Comparison of ENCODE assay signal across 23 mouse cellular contexts in genomic region chr4:41071500-41072429, GRCm38 (mm10). TPM values are rescaled to one million over a fixed set of nuclear protein-coding genes. Genes with fewer than 3 reads are reported as not detected.
A peak's percentile ranks its signal among the peaks of the same experiment; 100 is the strongest.
DNase-seq lines count a peak whose midpoint lies in the region; ATAC-seq lines count a peak whose summit lies in the region.
"Had no signal": no experiment of that assay in that cellular context is flagged by ENCODE, and none has a peak within 500 bp of the region (broad histone marks: within the 10 kb centered on the region; RNA-seq: fewer than 3 reads in every experiment).

No protein-coding gene starts in this region.

- ATAC-seq in neural tube, embryonic 14.5 days (ENCODE audit: low read depth), result 0 out of 2 replicates have a peak, but pooled peaks have one; percentile 31
- no peak for ATAC-seq in neural tube, embryonic 15.5 days (ENCODE audit: low FRiP score)
- ATAC-seq in forebrain, embryonic 14.5 days, result no peak
- ATAC-seq: forebrain, postnatal 0 days; intestine, embryonic 16.5 days; Patski had no signal

- DNase-seq in cerebellum, adult 11-12 months, result peak; percentile 41
- DNase-seq in cerebellum, postnatal 4 days (ENCODE audit: low spot score in 2 of 2), result no peak
- peak; percentile 73 to 79 for DNase-seq in cerebellum, postnatal 14 days
- no peak for DNase-seq in adrenal gland, adult 2 months
- DNase-seq in forebrain, embryonic 14.5 days (ENCODE audit: low spot score), result no peak
- DNase-seq in gastrocnemius, postnatal 4 days (ENCODE audit: low spot score in 2 of 2), result no peak
- DNase-seq: forebrain, postnatal 0 days; heart, adult 18-20 months; lung, postnatal 14 days; retina, postnatal 1 day; thymus, postnatal 25 days had no signal

- H3K36me3 ChIP-seq in neural tube, embryonic 14.5 days (ENCODE audit: control insufficient read depth, insufficient read depth, low read length), result no peaks in the 10 kb centered on the region
- no peaks in the 10 kb centered on the region for H3K36me3 ChIP-seq in neural tube, embryonic 15.5 days
- no peaks in the 10 kb centered on the region for H3K36me3 ChIP-seq in forebrain, embryonic 14.5 days (ENCODE audit: control insufficient read depth, insufficient read depth, low read length)
- H3K36me3 ChIP-seq: embryonic facial prominence, embryonic 10.5 days; heart, embryonic 15.5 days; limb, embryonic 12.5 days had no signal

- H3K27me3 ChIP-seq in neural tube, embryonic 14.5 days (ENCODE audit: control insufficient read depth, insufficient read depth, low read length), result no peaks in the 10 kb centered on the region
- H3K27me3 ChIP-seq in neural tube, embryonic 15.5 days (replicated peaks), result no peaks in the 10 kb centered on the region
- no peaks in the 10 kb centered on the region for H3K27me3 ChIP-seq in forebrain, embryonic 14.5 days (replicated peaks; ENCODE audit: control insufficient read depth, insufficient read depth, low read length)
- H3K27me3 ChIP-seq: heart, embryonic 15.5 days; limb, embryonic 12.5 days; Patski had no signal

- H3K4me3 ChIP-seq in neural tube, embryonic 14.5 days (ENCODE audit: low read depth, low read length), result no peak overlapping the region
- no peak overlapping the region for H3K4me3 ChIP-seq in neural tube, embryonic 15.5 days (replicated peaks)
- no peak overlapping the region for H3K4me3 ChIP-seq in forebrain, embryonic 14.5 days (ENCODE audit: low read depth, low read length)
- H3K4me3 ChIP-seq: embryonic facial prominence, embryonic 10.5 days; heart, embryonic 15.5 days; layer of hippocampus, adult 2 months; limb, embryonic 12.5 days had no signal

- 65% methylated on average over 14 of the region's 14 CpGs for WGBS in neural tube, embryonic 14.5 days
- 62% methylated on average over 14 of the region's 14 CpGs for WGBS in neural tube, embryonic 15.5 days
- 55% methylated on average over 14 of the region's 14 CpGs for WGBS in forebrain, embryonic 14.5 days

- H3K4me1 ChIP-seq in neural tube, embryonic 14.5 days (ENCODE audit: control insufficient read depth, insufficient read depth, low read length), result no peaks in the 10 kb centered on the region
- 0 out of 2 replicates have a peak, but pooled peaks cover 4% of the 10 kb centered on the region for H3K4me1 ChIP-seq in neural tube, embryonic 15.5 days
- no peaks in the 10 kb centered on the region for H3K4me1 ChIP-seq in forebrain, embryonic 14.5 days (ENCODE audit: control insufficient read depth, insufficient read depth, low read length)
- H3K4me1 ChIP-seq: embryonic facial prominence, embryonic 10.5 days; heart, embryonic 15.5 days; limb, embryonic 12.5 days had no signal

- H3K9me3 ChIP-seq in neural tube, embryonic 14.5 days (ENCODE audit: control insufficient read depth, low read length), result no peaks in the 10 kb centered on the region
- no peaks in the 10 kb centered on the region for H3K9me3 ChIP-seq in neural tube, embryonic 15.5 days (replicated peaks)
- H3K9me3 ChIP-seq in forebrain, embryonic 14.5 days (replicated peaks; ENCODE audit: control insufficient read depth, low read length), result no peaks in the 10 kb centered on the region
- H3K9me3 ChIP-seq: embryonic facial prominence, embryonic 10.5 days; heart, embryonic 15.5 days; limb, embryonic 12.5 days had no signal

- no peak overlapping the region for H3K4me2 ChIP-seq in neural tube, embryonic 14.5 days (ENCODE audit: low read depth, low read length)
- no peak overlapping the region for H3K4me2 ChIP-seq in neural tube, embryonic 15.5 days
- H3K4me2 ChIP-seq in forebrain, embryonic 14.5 days (ENCODE audit: low read length), result no peak overlapping the region
- H3K4me2 ChIP-seq: heart, embryonic 15.5 days; limb, embryonic 12.5 days had no signal

- H3K27ac ChIP-seq in neural tube, embryonic 14.5 days (ENCODE audit: low read depth, low read length), result no peak overlapping the region
- no peak overlapping the region for H3K27ac ChIP-seq in neural tube, embryonic 15.5 days (replicated peaks)
- H3K27ac ChIP-seq in forebrain, embryonic 14.5 days (ENCODE audit: low read depth, low read length), result no peak overlapping the region
- H3K27ac ChIP-seq: embryonic facial prominence, embryonic 10.5 days; heart, embryonic 15.5 days; layer of hippocampus, adult 2 months; limb, embryonic 12.5 days had no signal

- no peak overlapping the region for H3K9ac ChIP-seq in neural tube, embryonic 14.5 days (replicated peaks; ENCODE audit: low read depth, low read length)
- H3K9ac ChIP-seq in neural tube, embryonic 15.5 days (replicated peaks), result no peak overlapping the region
- H3K9ac ChIP-seq in forebrain, embryonic 14.5 days (ENCODE audit: low read length), result no peak overlapping the region
- H3K9ac ChIP-seq: forebrain, postnatal 0 days; heart, embryonic 15.5 days; limb, embryonic 12.5 days had no signal

RNA-seq across cellular contexts. Expression of gene Aqp7, which starts 23.8 kb away (rescaled TPM):
- polyA plus RNA-seq in neural tube, embryonic 14.5 days (2014; fragmentation: Nextera tagmentation; extraction: Ambion mirVana), result not detected in 2 replicates
- not detected in 2 replicates for polyA plus RNA-seq in neural tube, embryonic 15.5 days (2015; fragmentation: Nextera tagmentation; extraction: Ambion mirVana)
- 10 to 100 TPM; 20.8 to 42.1 TPM for total RNA-seq in adrenal gland, adult 2 months (2021)
- polyA plus RNA-seq in adrenal gland, adult 2 months (2012; rRNA removed), result 12.5 and 15.2 TPM in 2 replicates
- polyA plus RNA-seq in forebrain, embryonic 14.5 days (2014; fragmentation: Nextera tagmentation; extraction: Ambion mirVana), result not detected in 2 replicates
- 10 to 100 TPM in 1 of 2 experiments, 1 to 10 TPM in 1; 8.2 to 10.5 TPM for total RNA-seq in gastrocnemius, postnatal 4 days (2021)
- total RNA-seq: forebrain, postnatal 0 days; hematopoietic stem cell, adult 5-6 weeks; left cerebral cortex, adult 18-20 months; neutrophil, adult 5-6 weeks had no signal
- polyA plus RNA-seq: embryonic facial prominence, embryonic 10.5 days; forebrain, postnatal 0 days; limb, embryonic 12.5 days had no signal

RNA-seq across cellular contexts. Expression of gene Aqp3, which starts 26.2 kb away (rescaled TPM):
- polyA plus RNA-seq in neural tube, embryonic 14.5 days (2014; fragmentation: Nextera tagmentation; extraction: Ambion mirVana), result 0.19 TPM in 1 of 2 replicates, not detected in the other
- 0.65 TPM in 1 of 2 replicates, not detected in the other for polyA plus RNA-seq in neural tube, embryonic 15.5 days (2015; fragmentation: Nextera tagmentation; extraction: Ambion mirVana)
- total RNA-seq in adrenal gland, adult 2 months (2021), result under 1 TPM in 1 of 2 experiments, not detected in 1; 0.28 TPM
- 0.22 and 0.40 TPM in 2 replicates for polyA plus RNA-seq in adrenal gland, adult 2 months (2012; rRNA removed)
- polyA plus RNA-seq in forebrain, embryonic 14.5 days (2014; fragmentation: Nextera tagmentation; extraction: Ambion mirVana), result not detected in 2 replicates
- under 1 TPM in 1 of 2 experiments, not detected in 1; 0.49 TPM for total RNA-seq in gastrocnemius, postnatal 4 days (2021)
- total RNA-seq: forebrain, postnatal 0 days; gastrocnemius, adult 8-10 months; hematopoietic stem cell, adult 5-6 weeks; layer of hippocampus, adult 2 months; left cerebral cortex, adult 18-20 months had no signal

RNA-seq across cellular contexts. Expression of gene Nol6, which starts 52.5 kb away (rescaled TPM):
- polyA plus RNA-seq in neural tube, embryonic 14.5 days (2014; fragmentation: Nextera tagmentation; extraction: Ambion mirVana), result 34.8 and 36.1 TPM in 2 replicates
- 35.7 and 39.3 TPM in 2 replicates for polyA plus RNA-seq in neural tube, embryonic 15.5 days (2015; fragmentation: Nextera tagmentation; extraction: Ambion mirVana)
- total RNA-seq in adrenal gland, adult 2 months (2021), result 10 to 100 TPM; 58.1 to 59.3 TPM
- 66.5 and 89.8 TPM in 2 replicates for polyA plus RNA-seq in adrenal gland, adult 2 months (2012; rRNA removed)
- polyA plus RNA-seq in forebrain, embryonic 14.5 days (2014; fragmentation: Nextera tagmentation; extraction: Ambion mirVana), result 23.8 and 32.6 TPM in 2 replicates
- total RNA-seq in gastrocnemius, postnatal 4 days (2021), result 10 to 100 TPM; 23.4 to 26.8 TPM

Comparison
In these comparisons a context has a peak if more than half of its experiments do, and no peak if none do; other contexts are left out.
1. DNase-seq: peak in cerebellum, adult 11-12 months (single experiment) and cerebellum, postnatal 14 days (2 of 2); none in cerebellum, postnatal 4 days (0 of 2), adrenal gland, adult 2 months (single experiment), forebrain, embryonic 14.5 days (single experiment) and gastrocnemius, postnatal 4 days (0 of 2).
2. RNA of gene Aqp7, which starts 23.8 kb away (polyA plus RNA-seq): 12.5 to 15.2 TPM in adrenal gland, adult 2 months; not detected in neural tube, embryonic 15.5 days, not detected in neural tube, embryonic 14.5 days and not detected in forebrain, embryonic 14.5 days; every median in the first group is over 10 times any median in the second.